Mouse (Mus musculus): ENCODE measurements around the gene Adcy6. TPM values are rescaled to one million over a fixed set of nuclear protein-coding genes. Genes with fewer than 3 reads are reported as not detected.

The Adcy6 gene
- polyA plus RNA-seq, 1 experiment: 52.6 TPM

DNA sequence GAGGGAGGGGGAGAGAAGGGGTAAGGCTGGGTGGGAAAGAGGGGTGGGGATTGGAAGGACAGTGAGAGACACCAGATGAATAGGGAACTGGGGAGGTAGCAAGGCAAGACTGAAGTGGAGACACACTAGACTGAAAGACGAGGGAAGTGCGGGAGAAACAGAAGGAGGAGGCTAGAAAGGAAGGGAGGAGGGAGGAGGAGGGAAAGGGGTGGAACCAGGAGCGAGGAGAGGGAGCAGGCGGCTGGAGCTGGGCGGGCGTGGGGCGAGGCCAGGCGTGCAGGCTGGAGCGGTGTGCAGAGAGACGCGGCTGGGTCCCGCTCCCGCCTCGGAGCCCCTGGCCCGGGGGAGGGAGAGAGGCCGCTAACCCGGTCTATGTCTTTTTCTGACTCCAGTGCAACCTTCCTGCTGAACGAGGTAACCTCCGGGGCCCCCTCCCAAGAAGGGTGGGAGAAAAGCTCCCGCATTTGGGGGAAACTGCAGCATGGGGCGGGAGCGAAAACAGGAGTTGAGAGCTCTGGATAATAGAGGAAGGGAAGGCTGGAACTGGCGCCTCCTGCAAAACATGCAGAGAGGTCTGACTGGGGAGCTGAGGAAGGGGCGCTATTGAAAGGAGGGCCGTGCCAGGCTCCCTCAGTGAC lies 22.4 kb upstream of the Adcy6 start:
- TF ChIP-seq USF1 (IDR thresholded peaks at IDR 0.05; ENCODE audit: low read depth): no peak
- TF ChIP-seq MAX (IDR thresholded peaks at IDR 0.05): peak; percentile 74
- Histone ChIP-seq H3ac (ENCODE audit: control insufficient read depth, insufficient read length, low read depth) (peak overlapping the region; percentile 47), H3K79me3 (ENCODE audit: low read depth) (no peaks in the 10 kb centered on the region), H3K79me2 (ENCODE audit: control insufficient read depth, insufficient read depth) (peaks cover 33% of the 10 kb centered on the region), H3K27me3 (ENCODE audit: control insufficient read depth, insufficient read depth, insufficient read length) (no peaks in the 10 kb centered on the region), H3K36me3 (ENCODE audit: control insufficient read depth, insufficient read depth) (no peaks in the 10 kb centered on the region), H3K4me3 (ENCODE audit: insufficient read depth, poor library complexity, severe bottlenecking) (peak overlapping the region; percentile 30)

- no peaks in the 10 kb centered on the region for H3K27me3 ChIP-seq (ENCODE audit: control insufficient read depth, insufficient read depth, insufficient read length)
- no peaks in the 10 kb centered on the region for H3K79me3 ChIP-seq (ENCODE audit: low read depth)
Observed at GRCm38 (mm10) chr15:98631493-98631892, 21.6 kb upstream of the Adcy6 start.

DNA sequence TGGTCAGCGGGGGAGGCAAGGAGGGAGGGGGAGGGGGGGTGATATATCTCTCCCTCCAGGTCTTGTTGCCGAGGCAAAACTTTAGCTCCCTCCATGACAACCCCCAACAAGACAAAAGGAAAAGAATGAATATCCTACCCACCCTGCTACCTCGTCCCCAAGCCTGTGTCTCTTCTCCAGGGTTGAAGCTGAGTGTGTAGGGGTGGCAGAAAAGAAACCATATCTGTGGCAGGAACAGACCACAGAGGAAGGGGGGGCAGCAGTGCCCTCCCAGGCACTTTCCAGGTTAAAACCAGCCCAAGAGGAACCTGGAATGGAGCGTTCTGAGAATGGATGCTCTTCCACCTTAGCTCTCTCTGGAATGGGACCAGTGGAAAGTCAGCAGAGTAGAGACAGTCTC lies 20.7 kb upstream of the Adcy6 start, which contains the start of gene Cacnb3:
Gene Cacnb3 (plus strand): TSS at position 301 of the 400 bp plus-strand sequence.
- Histone ChIP-seq H3K79me2 (ENCODE audit: control insufficient read depth, insufficient read depth) (peaks cover 19% of the 10 kb centered on the region), H3K36me3 (ENCODE audit: control insufficient read depth, insufficient read depth) (no peaks in the 10 kb centered on the region), H3ac (ENCODE audit: control insufficient read depth, insufficient read length, low read depth) (peak within 1 kb of the TSS; percentile 47), H3K27me3 (ENCODE audit: control insufficient read depth, insufficient read depth, insufficient read length) (no peaks in the 10 kb centered on the region), H3K4me3 (ENCODE audit: insufficient read depth, poor library complexity, severe bottlenecking) (no peak within 1 kb of the TSS), H3K79me3 (ENCODE audit: low read depth) (no peaks in the 10 kb centered on the region)
- TF ChIP-seq MYOG (IDR thresholded peaks at IDR 0.05; ENCODE audit: control insufficient read depth, extremely low read depth, insufficient read length) (no peak), FOSL1 (IDR thresholded peaks at IDR 0.05; ENCODE audit: insufficient read depth, low read length, poor library complexity, severe bottlenecking) (no peak), CEBPB (IDR thresholded peaks at IDR 0.05; ENCODE audit: low read depth) (no peak), USF1 (IDR thresholded peaks at IDR 0.05; ENCODE audit: low read depth) (no peak), MAX (IDR thresholded peaks at IDR 0.05) (no peak), MYOD1 (IDR thresholded peaks at IDR 0.05; ENCODE audit: control insufficient read depth, insufficient read length, low read depth) (no peak), CTCF (IDR thresholded peaks at IDR 0.05; ENCODE audit: control insufficient read depth, insufficient read depth, insufficient read length) (no peak)

More at GRCm38 (mm10) chr15:98631493-98631892, 21.6 kb upstream of the Adcy6 start:
- Histone ChIP-seq H3K4me3 (ENCODE audit: insufficient read depth, poor library complexity, severe bottlenecking) (no peak overlapping the region), H3ac (ENCODE audit: control insufficient read depth, insufficient read length, low read depth) (peak overlapping the region; percentile 47), H3K36me3 (ENCODE audit: control insufficient read depth, insufficient read depth) (no peaks in the 10 kb centered on the region), H3K79me2 (ENCODE audit: control insufficient read depth, insufficient read depth) (peaks cover 28% of the 10 kb centered on the region)
- TF ChIP-seq CEBPB (IDR thresholded peaks at IDR 0.05; ENCODE audit: low read depth) (no peak), MYOD1 (IDR thresholded peaks at IDR 0.05; ENCODE audit: control insufficient read depth, insufficient read length, low read depth) (no peak), USF1 (IDR thresholded peaks at IDR 0.05; ENCODE audit: low read depth) (no peak), FOSL1 (IDR thresholded peaks at IDR 0.05; ENCODE audit: insufficient read depth, low read length, poor library complexity, severe bottlenecking) (no peak), MAX (IDR thresholded peaks at IDR 0.05) (peak; percentile 28), CTCF (IDR thresholded peaks at IDR 0.05; ENCODE audit: control insufficient read depth, insufficient read depth, insufficient read length) (peak; percentile 100), MYOG (IDR thresholded peaks at IDR 0.05; ENCODE audit: control insufficient read depth, extremely low read depth, insufficient read length) (no peak)

DNA sequence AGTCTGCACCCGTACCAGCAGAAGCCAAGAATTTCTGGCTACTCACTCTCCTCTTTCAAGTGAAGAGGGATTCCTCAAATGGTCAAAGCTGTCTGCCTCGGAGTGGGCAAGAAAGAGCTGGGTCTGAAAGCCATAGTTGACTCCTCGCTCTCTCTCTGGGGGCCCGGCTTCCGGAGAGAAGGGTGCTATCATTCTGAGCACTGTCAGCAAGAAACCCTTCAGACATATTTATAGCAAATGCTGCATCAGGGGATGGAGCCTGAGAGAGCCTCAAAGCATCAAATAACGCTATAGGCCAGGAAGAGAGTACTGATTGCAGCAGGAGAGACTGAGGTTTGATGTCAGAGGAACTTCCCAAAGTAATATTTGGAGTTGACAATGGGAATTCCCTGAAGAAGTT lies 19.6 kb upstream of the Adcy6 start:
- no peaks in the 10 kb centered on the region for H3K36me3 ChIP-seq (ENCODE audit: control insufficient read depth, insufficient read depth)
- TF ChIP-seq USF1 (IDR thresholded peaks at IDR 0.05; ENCODE audit: low read depth) (no peak), FOSL1 (IDR thresholded peaks at IDR 0.05; ENCODE audit: insufficient read depth, low read length, poor library complexity, severe bottlenecking) (no peak)
- H3K79me2 ChIP-seq (ENCODE audit: control insufficient read depth, insufficient read depth): peaks cover 14% of the 10 kb centered on the region
- H3ac ChIP-seq (ENCODE audit: control insufficient read depth, insufficient read length, low read depth): no peak overlapping the region
- no peaks in the 10 kb centered on the region for H3K79me3 ChIP-seq (ENCODE audit: low read depth)
- H3K27me3 ChIP-seq (ENCODE audit: control insufficient read depth, insufficient read depth, insufficient read length): no peaks in the 10 kb centered on the region
- no peak overlapping the region for H3K4me3 ChIP-seq (ENCODE audit: insufficient read depth, poor library complexity, severe bottlenecking)

DNA sequence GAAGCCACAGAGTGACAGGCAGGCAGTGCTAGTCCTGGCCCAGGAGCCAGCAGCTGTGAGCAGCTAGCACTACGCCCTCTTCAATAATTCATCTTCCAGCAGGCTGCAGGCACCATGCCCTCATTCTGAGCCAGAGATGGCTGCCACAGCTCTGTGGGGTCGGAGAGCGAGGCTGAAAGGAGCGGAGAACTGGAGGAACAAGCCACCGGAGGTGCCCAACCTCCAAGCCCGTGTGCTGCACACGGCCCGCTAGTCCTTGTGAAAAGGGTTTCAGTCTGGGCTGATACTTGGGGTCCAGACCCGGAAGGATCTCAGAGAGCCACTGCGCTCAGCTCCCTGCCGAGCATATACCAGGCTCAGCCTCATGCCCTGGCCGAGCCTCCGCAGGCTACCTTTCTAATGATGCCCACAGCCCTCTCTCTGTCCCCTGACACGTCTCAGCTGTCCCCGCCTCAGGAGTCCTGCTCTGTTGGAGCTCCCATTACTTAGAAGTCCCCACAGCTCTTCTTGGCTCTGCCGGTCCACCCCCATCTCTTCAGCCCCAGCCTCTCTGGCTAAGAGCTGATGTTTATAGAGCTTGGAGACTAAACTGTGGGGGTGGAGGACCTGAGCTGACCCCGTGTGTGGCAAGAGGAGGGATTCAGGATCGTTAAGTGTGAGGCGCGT lies 18.8 kb upstream of the Adcy6 start:
- TF ChIP-seq MAX (IDR thresholded peaks at IDR 0.05) (no peak), MYOG (IDR thresholded peaks at IDR 0.05; ENCODE audit: control insufficient read depth, extremely low read depth, insufficient read length) (no peak), FOSL1 (IDR thresholded peaks at IDR 0.05; ENCODE audit: insufficient read depth, low read length, poor library complexity, severe bottlenecking) (no peak), CTCF (IDR thresholded peaks at IDR 0.05; ENCODE audit: control insufficient read depth, insufficient read depth, insufficient read length) (no peak), USF1 (IDR thresholded peaks at IDR 0.05; ENCODE audit: low read depth) (no peak), CEBPB (IDR thresholded peaks at IDR 0.05; ENCODE audit: low read depth) (no peak), MYOD1 (IDR thresholded peaks at IDR 0.05; ENCODE audit: control insufficient read depth, insufficient read length, low read depth) (no peak)
- H3K36me3 ChIP-seq (ENCODE audit: control insufficient read depth, insufficient read depth): no peaks in the 10 kb centered on the region
- no peak overlapping the region for H3ac ChIP-seq (ENCODE audit: control insufficient read depth, insufficient read length, low read depth)
- H3K4me3 ChIP-seq (ENCODE audit: insufficient read depth, poor library complexity, severe bottlenecking): no peak overlapping the region
- no peaks in the 10 kb centered on the region for H3K27me3 ChIP-seq (ENCODE audit: control insufficient read depth, insufficient read depth, insufficient read length)
- no peaks in the 10 kb centered on the region for H3K79me3 ChIP-seq (ENCODE audit: low read depth)
- H3K79me2 ChIP-seq (ENCODE audit: control insufficient read depth, insufficient read depth): peaks cover 14% of the 10 kb centered on the region

Data from C2C12 (cell line).